Mouse (Mus musculus) lung, postnatal 0 days (tissue): ENCODE measurements around the gene 1700066M21Rik.

Experiments used
- CTCF ChIP-seq: IDR thresholded peaks from 2 replicates; pipeline ENCODE4 v1.5.1; 2016; ENCODE audit warnings: antibody characterized with exemption, mild to moderate bottlenecking
- EP300 ChIP-seq: IDR thresholded peaks from 2 replicates; pipeline ENCODE4 v1.6.1; 2016; ENCODE audit warnings: antibody characterized with exemption, mild to moderate bottlenecking, control low read depth

- TF ChIP-seq CTCF (no peak), EP300 (no peak)
Measured at GRCm38 (mm10) chr1:57376806-57377205, 614 bp upstream of the 1700066M21Rik start.
